Mouse (Mus musculus): ENCODE results near the gene Adgrb3. TPM values are rescaled to one million over a fixed set of nuclear protein-coding genes. Genes with fewer than 3 reads are reported as not detected.
"Not testable (repeated sequence)": the region's sequence is repeated elsewhere in the genome, so short reads cannot be mapped to it uniquely, and the experiment has no call there.

The Adgrb3 gene
- total RNA-seq, 2 experiments from 2014 or later: 8.2 to 8.9 TPM

DNA sequence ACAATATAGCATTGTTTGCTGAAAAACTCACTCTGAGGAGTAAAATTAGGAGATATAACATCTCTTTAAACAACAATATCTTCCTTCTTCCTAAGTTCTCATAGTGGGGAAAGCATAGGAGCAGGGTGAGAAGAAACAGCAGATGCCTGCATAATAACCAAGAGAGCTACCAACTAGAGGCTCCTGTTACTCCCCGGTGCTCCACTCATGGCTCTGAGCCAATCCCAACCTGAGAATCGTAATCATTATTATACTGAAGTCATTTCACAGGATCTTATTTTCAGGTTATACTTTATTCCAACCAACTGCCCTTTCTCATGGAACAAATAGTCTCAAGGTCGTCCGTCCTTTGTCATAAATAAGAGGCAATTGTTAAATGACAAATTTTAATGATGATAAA, 75.0 kb downstream of the Adgrb3 start:
- no peak for DNase-seq (ENCODE audit: low spot score in 2 of 2)

DNA sequence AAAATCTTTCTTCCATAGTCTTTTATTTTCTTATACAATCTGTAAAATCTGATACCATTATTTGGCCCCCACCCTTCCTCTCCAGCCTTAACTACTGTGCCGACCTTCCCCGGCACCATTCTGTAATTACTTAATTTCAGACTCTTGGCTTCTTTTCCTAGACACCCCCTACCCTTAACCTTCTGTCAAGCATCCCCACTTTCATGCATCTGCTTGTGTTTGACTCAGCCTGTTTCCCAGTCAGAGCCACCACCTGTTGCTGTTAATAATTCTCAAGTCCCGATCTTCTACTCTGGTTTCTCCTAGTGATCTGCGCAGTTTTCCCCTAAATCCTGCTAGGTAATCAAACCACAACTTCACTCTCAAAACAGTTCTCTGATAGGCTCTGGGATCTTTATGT, 83.9 kb downstream of the Adgrb3 start:
- no peak for DNase-seq (ENCODE audit: low spot score in 2 of 2)

DNA sequence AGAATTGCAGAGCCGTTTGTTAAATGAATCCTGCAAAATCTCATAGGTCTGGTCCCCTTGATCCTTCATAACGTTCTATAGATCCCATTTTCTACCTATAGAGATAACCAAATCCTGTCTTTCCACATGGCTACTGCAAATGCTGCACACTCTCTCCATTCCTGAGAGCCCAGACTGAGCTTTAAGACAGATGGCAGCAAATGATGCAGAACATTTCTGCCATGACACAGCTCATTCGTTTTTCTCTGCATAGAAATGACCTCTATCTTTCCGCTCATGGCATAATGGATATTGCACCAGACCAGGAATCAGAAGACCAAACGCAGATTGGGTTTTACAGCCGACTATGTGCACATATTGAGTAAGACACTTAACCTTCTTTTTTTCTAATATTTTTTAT, 84.8 kb downstream of the Adgrb3 start:
- DNase-seq (ENCODE audit: low spot score in 2 of 2): no peak

DNA sequence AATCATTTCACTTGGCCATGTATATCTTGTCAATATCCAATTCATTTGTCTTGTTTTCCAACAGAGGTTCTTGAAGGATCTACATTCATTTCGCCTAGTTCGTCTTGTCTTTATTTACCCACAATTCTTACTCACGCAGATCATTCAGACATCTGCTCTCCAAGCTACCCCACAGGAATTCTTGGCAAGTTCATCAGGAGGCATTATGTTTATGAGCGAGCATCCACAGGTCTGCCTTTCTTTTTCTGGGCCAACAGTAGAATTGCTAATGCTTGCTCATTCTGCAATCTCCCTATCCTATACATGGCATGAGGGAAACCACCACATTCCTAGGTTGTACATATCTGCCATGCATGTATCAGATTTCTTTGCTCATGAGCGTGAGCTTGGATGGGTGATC, 99.7 kb downstream of the Adgrb3 start:
- no peak for DNase-seq (ENCODE audit: low spot score in 2 of 2)

DNA sequence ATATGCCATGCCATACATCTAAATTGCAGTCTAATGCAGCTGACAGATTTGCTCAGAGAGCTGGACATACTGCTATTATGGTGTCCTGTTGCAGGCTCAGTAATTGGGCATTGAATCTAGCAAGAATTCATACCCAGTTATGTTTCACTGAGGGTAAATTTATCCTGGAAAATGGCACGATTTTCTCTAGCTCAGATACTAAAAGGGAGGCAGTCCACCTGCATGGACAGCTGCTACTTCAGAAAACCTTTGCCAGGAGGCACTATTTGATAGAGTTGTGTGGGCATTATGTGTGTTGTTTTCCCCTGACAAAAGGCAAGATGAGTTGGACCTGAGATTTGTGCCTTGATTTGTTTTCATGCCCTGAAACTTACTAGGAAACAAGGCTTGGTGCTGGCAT, 118.0 kb downstream of the Adgrb3 start:
- DNase-seq (ENCODE audit: low spot score in 2 of 2): no peak

DNA sequence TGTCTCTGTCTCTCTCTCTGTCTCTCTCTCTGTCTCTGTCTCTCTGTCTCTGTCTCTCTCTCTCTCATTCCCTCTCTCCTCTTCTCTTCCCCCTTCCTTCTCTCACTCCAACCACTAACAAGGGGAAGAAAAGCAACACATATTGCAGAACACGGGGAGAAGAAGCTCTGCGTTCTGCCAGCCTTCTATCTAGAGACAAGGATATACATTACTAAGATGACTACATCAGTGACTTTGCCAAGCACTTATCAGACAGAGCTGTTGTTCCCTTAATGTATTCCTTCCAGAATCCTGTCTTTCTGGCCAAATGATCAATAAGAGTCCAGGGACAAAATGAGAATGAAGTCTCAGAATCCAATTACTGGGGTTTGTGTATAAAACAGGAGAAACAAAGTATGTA, 123.2 kb downstream of the Adgrb3 start:
- DNase-seq (ENCODE audit: low spot score in 2 of 2): no peak

DNA sequence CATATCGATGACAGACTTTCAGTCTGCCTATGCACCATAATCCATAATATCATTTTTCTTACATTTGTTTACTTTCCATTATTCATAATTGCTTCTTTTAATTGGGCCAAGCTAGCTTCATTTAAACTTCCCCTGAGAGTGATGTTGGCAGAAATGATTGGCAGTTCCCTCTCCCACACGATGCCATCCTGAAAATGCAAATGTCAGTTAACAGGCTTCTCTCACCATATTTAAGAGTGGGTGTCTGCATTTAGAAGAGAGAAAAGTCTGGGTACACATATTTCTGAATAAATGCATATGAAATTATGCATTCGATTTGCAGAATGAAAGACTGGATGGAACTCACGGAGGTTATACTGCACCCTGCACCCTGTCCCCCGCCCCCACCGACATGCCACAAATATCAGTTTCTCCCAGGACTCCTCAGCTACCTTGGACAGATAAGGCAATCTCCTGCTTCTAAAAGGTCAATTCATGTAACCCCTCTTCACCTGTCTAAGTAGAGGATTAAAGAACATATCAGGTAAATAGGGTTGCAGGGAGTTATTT, 130.7 kb downstream of the Adgrb3 start:
- DNase-seq (ENCODE audit: low spot score in 2 of 2): no peak

DNA sequence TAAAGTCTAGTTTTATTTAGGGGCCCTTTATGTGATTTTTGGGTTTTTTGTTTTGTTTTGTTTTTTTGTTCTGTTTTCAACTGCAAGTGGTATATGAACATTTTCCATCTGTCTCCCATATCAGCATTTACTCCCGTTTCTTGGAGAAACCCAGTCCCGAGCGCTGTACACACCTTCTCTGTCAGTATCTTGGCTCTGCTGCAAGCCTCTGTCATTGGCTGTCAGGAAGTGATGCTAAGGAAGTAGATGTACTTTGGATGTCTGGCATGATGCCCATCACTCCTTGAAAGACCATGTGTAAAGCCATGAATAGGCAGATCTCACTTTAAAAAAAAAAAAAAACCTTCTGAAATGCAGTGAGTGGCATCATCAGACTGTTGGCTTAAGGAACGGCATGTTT, 132.3 kb downstream of the Adgrb3 start:
- DNase-seq (ENCODE audit: low spot score in 2 of 2): no peak

DNA sequence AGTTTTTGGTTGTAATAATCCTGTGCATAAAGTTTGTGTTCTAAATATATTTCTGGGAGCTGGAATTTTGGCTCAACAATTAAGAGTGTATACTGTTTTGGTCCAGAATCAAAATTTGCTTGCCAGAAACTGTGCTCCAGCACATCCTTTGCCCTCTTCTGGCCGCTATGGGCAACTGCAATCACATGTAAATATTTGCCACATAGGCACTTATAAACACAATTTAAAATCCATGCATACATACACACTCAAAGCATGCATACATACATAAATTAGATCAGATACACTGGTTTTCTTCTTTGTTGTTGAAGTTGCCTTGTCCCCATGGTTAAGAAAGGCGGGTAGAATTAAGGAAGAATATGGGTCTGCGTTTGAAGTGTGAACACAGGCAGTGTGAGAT, 132.7 kb downstream of the Adgrb3 start:
- no peak for DNase-seq (ENCODE audit: low spot score in 2 of 2)

DNA sequence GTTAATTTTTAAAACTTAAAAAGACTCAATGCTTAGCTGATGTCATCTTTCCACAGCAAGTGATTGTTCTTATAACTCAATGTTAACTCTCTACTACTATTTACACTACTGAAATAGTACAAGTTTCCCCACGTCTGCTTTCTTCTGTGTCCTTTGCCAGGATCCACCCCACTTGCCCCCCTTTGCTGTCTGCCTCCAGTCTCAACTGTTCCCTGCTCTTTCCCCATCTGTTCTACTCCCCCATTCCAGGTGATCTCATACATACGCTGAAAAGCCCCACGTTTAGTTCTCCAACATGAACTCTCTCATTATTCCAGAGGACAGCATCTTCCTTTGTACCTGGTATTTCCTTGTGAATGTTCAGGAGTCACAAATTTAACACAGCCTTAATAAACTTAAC, 147.4 kb downstream of the Adgrb3 start:
- no peak for DNase-seq (ENCODE audit: low spot score in 2 of 2)

DNA sequence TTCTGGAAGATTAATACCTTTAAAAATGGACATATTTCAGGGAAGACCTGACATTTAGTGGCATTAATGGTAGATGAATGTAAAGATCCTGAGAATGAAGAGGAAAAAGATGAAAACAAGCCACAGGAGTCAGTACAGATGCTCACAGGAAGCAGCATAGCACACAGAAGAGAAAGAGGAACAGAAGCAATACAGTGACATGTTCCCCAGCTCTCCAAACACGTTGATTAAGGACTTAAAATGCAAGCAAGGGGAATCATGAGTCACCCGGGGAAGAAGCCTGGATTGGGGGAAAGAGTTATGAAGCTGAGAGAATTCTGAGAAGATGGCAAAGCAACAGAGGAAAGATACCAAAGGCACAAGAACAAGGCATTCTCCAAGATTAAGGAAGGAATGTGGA, 149.9 kb downstream of the Adgrb3 start:
- DNase-seq (ENCODE audit: low spot score in 2 of 2): no peak

DNA sequence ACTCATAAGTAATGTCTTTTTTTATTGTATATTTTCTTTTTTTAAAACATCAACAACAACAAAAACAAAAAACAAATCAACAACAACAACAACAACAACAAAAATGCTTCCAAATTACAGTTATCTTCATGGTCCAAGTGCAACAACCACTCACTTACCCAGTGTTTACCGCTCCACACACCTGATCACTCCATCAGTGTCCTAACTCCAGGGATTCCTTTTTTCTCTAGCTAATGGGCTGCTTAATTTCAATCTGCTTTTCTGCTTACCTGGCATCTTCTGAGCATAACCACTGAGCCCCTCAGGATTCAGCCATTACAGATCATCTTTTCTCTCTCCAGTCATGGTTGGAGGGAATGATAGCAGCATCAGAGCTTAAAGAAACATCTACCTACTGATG, 176.8 kb downstream of the Adgrb3 start:
- no peak for DNase-seq (ENCODE audit: low spot score in 2 of 2)

DNA sequence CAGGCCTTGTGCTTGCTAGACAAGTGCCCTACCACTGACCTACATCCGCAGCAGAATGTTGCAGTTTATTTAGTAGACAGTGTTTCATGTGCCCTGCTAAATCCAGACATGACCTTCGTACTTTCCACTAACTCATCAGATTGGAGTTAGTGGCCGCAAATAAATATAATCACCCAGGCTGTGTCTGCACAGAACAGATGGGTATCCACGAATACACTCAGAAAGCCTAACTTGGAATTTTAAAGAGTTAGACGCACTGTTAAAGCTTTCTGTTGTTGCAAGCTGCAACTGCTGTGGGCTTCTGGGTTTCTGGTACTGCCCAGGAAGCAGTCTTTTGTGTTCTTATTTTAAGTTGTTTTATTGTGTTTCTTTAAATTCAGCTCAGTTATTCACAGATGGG, 185.3 kb downstream of the Adgrb3 start:
- no peak for DNase-seq (ENCODE audit: low spot score in 2 of 2)

DNA sequence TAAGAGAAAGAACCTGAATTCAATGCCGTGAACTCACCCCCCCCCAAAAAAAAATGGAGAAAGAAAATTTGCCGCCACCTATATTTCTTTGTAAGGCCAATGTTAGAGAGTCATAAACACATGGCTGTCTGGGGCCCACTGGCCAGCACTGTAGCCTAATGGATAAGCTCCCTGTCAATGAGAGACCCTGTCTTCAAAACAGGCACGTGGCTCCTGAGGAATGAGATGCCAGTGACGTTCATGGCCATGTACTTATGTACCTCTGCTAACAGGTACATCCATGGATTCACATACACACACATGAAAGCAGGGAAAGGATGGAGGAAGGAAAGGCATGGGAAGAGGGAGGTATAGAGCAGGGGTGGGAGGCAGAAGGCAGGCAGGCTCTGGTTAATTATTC, 208.0 kb downstream of the Adgrb3 start:
- no peak for DNase-seq (ENCODE audit: low spot score in 2 of 2)

DNA sequence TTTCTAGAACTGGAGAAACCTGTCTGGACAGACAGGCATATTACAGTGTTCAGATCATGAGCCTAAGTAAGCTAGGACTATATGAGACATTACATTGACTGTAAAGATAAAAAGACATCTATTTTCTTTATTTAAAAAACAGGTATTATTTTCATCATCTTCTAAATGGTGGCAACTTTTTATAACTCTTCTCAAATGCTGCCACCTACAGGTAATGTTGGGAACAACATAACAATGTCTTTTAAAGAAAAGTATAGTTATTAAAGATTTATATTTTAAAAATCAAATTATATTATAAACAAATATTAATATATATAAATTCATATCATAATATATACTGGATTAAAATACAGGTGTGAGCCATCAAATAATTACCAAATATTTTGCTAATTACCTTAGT, 212.6 kb downstream of the Adgrb3 start:
- DNase-seq (ENCODE audit: low spot score in 2 of 2): no peak

DNA sequence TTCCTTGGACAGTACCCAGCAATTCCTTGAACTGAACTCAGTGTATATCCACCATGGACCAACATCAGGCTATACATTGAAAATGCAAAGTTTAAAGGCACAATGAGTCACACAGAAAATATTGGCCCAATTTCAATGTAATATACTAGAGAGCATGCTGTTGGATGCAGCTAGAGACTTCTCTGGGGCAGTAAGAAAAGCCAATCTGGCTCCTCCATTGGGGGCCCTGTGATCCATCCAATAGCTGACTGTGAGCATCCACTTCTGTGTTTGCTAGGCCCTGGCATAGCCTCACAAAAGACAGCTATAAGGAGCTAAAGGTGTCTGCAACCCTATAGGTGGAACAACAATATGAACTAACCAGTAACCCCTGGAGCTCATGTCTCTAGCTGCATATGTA, 218.7 kb downstream of the Adgrb3 start:
- not testable (repeated sequence) for DNase-seq (ENCODE audit: low spot score in 2 of 2)

DNA sequence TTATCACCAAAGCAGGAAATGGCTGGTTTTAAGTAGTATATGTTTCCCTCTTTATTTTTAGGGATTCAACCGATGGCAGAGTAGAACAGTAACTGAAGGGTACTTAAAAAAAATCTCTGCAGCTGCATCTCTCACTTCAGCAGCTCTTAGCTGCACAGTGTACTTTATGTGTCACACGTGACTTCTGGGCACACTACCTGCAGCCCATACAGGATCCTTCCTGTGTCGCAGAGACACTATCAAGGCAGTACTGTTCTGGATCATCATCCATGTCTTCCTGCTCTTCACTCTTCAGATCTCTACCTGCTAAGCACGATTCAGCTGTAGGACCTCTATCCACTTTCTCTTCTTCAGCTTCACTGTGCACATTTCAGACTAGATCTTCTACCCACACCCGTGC, 230.6 kb downstream of the Adgrb3 start:
- no peak for DNase-seq (ENCODE audit: low spot score in 2 of 2)

DNA sequence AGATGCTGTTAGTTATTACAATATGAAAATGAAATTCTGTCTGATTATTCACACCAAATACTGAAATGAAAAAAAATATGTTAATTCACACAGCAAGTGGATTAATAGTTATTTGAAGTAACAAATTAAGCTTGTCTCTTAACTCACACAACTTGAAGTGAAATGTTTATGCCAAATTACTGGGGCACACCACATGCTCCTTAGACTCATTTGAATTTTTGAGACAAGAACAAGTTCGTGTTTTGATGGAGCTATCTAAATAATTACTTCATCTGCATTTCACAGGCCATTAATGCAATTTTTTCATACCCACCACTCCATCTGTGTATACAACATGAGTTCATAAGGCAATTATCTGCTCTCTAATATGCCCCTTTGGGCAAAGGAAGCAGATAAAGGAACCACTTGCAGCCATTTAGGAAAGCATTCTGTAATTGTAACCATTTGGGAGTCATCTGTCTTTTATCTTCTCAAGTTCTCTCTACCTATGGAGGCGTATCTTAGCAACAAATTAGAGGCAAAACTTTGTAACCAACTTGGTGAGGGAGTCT, 240.9 kb downstream of the Adgrb3 start:
- no peak for DNase-seq (ENCODE audit: low spot score in 2 of 2)

DNA sequence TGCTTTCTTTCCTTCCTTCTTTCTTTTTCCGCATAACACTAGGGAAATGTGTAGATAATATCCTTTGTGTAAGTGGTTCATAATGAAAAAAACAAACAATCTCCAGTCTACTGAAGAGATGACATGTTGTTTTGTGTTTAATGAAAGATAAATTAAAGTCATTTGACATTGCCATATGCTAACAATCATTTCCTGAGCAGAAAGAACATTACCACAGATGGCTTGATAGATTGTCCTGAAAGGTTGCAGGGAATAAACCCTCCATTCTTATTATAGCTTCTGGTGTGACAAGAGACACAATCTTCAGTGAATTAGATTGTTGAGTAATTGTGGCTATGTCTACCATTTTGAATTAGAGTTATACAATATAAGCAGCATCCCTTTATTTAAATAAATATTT, 247.8 kb downstream of the Adgrb3 start:
- DNase-seq (ENCODE audit: low spot score in 2 of 2): no peak

DNA sequence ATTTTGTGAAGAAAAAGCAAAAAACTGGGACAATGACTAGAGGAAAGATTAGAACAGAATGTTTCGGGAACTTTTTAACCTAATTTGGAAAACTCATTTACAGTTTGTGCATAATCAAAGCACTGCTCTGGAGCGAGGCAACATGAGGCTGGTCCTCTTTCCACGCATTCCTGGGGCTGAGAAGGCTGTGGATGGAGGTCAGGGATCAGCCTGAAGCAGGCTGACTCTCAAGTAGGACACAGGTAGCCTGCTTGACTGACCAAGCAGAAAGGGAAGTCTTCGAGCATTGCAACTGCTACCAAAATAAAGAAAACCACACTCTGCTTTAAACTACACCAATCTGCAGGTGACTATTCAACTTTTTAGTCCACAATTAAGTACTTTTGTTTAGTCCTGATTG, 251.7 kb downstream of the Adgrb3 start:
- DNase-seq (ENCODE audit: low spot score in 2 of 2): no peak

DNA sequence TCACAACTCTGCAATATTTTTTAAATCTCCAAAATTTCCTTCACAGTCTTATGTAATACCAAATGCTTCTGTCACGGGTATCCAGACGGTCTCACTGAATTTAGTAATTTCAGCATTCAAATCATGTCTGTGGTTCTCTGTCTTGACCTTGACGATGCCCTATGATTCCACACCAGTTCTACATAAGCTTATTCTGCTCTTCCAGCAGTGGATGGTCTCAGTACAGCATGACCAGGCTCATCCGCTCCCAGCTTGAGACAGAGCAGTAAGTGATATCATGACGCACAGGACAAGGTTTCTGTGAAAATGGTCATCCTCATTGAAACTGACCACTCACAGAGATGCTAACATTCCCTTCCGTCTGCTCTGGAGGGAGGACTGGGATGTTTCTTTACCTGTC, 252.9 kb downstream of the Adgrb3 start:
- no peak for DNase-seq (ENCODE audit: low spot score in 2 of 2)

DNA sequence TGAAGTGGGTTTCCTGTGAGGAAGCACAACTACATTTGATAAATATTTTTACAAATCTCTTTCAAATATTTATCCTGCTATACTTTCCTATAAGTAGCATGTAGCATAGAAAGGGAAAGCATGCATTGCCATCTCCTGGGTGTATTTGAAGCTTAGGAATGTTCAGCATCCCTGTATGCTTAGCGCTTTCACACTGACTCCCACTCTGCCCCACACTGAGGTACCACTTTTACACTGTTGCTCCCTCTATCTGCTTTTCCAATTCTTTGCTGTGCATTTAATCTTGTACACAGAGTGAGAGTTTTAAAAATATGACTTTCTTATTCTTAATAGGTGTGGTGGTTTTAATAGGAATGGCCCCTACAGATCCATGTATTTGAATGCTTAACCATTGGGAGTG, 261.4 kb downstream of the Adgrb3 start:
- DNase-seq (ENCODE audit: low spot score in 2 of 2): no peak

DNA sequence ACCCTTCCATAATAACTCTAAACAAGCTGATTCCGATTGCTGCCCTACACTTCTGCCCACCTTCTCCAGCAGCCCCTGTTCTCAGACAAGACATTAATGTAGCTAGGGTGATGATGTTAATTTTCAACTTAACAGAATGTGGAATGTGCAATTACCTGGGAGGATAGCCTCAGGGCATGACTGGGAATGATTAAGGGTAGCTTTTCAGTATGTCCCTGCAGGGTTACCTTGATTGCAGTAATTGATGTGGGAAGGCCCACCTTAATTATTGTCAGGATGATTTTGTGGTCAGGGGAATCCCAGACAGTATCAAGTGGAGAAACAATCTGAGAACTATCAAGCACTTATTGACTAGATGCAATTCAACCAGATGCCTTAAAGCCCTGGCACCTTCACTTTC, 283.4 kb downstream of the Adgrb3 start:
- no peak for DNase-seq (ENCODE audit: low spot score in 2 of 2)

DNA sequence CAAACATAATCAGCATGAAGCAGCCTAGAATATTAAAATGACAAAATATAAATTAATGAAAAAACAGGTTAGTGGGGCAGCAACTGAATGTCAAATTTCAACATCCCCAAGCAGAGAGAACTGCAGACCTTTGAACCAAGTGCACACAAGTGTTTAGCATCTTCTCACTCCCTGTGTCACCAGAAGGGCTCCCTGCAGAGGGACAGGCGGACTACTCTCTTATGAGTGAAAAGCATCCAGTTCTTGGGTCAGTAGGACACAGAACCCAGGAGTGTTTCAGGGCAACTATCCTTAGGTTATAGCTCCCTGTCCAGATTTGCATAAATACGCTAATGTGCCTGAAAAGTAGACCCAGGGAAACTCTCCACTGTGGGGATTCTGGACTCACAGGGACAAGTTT, 285.6 kb downstream of the Adgrb3 start:
- DNase-seq (ENCODE audit: low spot score in 2 of 2): no peak
